Mouse (Mus musculus): Measurements from ENCODE around the gene Mtnr1a. TPM values are rescaled to one million over a fixed set of nuclear protein-coding genes. Genes with fewer than 3 reads are reported as not detected.
"Not testable (repeated sequence)": the region's sequence is repeated elsewhere in the genome, so short reads cannot be mapped to it uniquely, and the experiment has no call there.

Gene Mtnr1a
- not detected in 2 replicates for total RNA-seq (2017)

- ATAC-seq (replicated peaks; ENCODE audit: low read depth, poor library complexity, severe bottlenecking): peak; percentile 93
Observed at GRCm38 (mm10) chr8:45068759-45069386, at the start of gene Mtnr1a. TSS of gene Mtnr1a (plus strand) at chr8:45069137.

DNA sequence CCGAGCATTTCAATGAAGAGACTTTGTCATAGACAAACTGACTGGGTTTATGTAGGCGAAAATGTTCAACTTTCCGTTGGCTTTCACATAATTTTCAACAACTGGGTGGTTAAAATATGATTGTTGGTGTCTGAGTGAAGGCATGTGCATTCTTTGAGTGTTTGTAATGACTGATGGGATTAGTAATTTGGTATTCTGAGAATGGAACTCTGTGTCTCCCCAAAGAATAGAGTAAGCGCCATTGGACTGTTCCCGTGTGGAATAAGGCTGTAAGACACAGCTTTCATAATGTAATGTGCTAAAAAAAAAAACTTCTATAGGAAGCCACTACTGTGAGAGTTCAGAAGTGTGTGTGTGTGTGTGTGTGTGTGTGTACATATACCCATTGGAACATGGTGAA is 49.7 kb upstream of the Mtnr1a start:
- no peak for ATAC-seq (replicated peaks; ENCODE audit: low read depth, poor library complexity, severe bottlenecking)

GRCm38 (mm10) chr8:45021171-45021570 is 47.8 kb upstream of the Mtnr1a start:
- ATAC-seq (replicated peaks; ENCODE audit: low read depth, poor library complexity, severe bottlenecking): no peak

- ATAC-seq (replicated peaks; ENCODE audit: low read depth, poor library complexity, severe bottlenecking): no peak
Observed at GRCm38 (mm10) chr8:45021911-45022665, 46.8 kb upstream of the Mtnr1a start.

DNA sequence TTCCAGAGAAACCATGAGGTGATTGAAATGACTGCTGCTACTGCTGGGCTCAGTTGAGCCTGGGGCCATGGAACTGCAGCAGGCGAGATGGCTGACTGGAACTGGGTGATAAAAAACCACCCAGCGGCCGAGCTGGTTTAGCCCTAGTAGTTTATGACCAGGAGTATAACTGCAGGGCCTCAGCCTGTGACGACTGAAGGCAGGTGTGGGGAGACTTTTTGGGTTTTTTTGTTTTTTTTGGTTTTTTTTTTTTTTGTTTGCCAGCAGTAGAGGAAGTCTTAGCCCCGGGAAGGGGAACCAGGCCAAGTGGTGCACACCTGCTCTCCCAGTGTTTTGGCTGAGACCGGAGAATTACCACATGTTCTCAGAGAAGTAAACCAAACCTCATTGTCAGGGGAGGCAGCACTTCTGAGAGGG is 40.8 kb upstream of the Mtnr1a start:
- no peak for ATAC-seq (replicated peaks; ENCODE audit: low read depth, poor library complexity, severe bottlenecking)

GRCm38 (mm10) chr8:45038350-45038749 is 30.6 kb upstream of the Mtnr1a start:
- no peak for ATAC-seq (replicated peaks; ENCODE audit: low read depth, poor library complexity, severe bottlenecking)

GRCm38 (mm10) chr8:45044160-45044559 is 24.8 kb upstream of the Mtnr1a start:
- ATAC-seq (replicated peaks; ENCODE audit: low read depth, poor library complexity, severe bottlenecking): no peak

GRCm38 (mm10) chr8:45050451-45050850 is 18.5 kb upstream of the Mtnr1a start:
- ATAC-seq (replicated peaks; ENCODE audit: low read depth, poor library complexity, severe bottlenecking): no peak

DNA sequence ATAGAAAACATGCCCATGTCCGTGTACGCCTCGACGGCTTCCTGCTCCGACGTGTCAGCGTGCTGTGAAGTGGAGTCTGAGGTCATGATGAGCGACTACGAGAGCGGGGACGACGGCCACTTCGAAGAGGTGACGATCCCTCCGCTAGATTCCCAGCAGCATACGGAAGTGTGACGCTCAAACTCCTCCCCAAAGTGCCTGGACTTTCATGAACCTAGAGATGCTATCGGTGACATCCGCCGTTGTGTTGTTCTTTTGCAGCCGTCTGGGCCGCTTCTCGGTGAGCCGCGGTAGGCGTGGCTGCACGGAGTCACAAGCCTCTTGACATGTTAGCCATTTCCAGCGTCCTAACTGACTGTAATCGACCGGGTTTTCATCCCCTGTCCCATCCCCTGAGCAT is 17.7 kb upstream of the Mtnr1a start:
- no peak for ATAC-seq (replicated peaks; ENCODE audit: low read depth, poor library complexity, severe bottlenecking)

DNA sequence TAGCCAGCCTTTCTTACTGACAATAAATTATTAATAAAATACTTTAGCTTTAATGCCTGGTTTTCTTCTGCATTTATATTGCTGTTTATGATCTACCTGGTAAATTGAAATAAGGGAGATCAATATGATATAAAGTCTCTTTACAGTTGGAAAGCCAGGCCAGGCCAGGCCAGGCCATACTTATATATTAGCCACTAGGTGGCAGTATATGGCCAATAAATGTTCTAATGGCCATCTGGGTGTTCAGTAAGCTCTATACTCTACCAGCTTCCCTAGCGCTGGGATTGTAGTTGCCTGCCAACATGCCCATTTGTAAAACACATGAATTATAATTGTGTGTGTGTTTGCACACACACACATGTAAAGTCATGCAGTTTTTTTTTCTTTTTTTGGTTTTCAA is 16.7 kb upstream of the Mtnr1a start:
- ATAC-seq (replicated peaks; ENCODE audit: low read depth, poor library complexity, severe bottlenecking): 0 out of 2 replicates have a peak, but pooled peaks have one; percentile 58

GRCm38 (mm10) chr8:45052618-45053017 is 16.3 kb upstream of the Mtnr1a start:
- no peak for ATAC-seq (replicated peaks; ENCODE audit: low read depth, poor library complexity, severe bottlenecking)

GRCm38 (mm10) chr8:45055500-45055899 is 13.4 kb upstream of the Mtnr1a start:
- no peak for ATAC-seq (replicated peaks; ENCODE audit: low read depth, poor library complexity, severe bottlenecking)

GRCm38 (mm10) chr8:45056810-45057209 is 12.1 kb upstream of the Mtnr1a start:
- ATAC-seq (replicated peaks; ENCODE audit: low read depth, poor library complexity, severe bottlenecking): no peak

GRCm38 (mm10) chr8:45060083-45060482 is 8.9 kb upstream of the Mtnr1a start:
- ATAC-seq (replicated peaks; ENCODE audit: low read depth, poor library complexity, severe bottlenecking): no peak

DNA sequence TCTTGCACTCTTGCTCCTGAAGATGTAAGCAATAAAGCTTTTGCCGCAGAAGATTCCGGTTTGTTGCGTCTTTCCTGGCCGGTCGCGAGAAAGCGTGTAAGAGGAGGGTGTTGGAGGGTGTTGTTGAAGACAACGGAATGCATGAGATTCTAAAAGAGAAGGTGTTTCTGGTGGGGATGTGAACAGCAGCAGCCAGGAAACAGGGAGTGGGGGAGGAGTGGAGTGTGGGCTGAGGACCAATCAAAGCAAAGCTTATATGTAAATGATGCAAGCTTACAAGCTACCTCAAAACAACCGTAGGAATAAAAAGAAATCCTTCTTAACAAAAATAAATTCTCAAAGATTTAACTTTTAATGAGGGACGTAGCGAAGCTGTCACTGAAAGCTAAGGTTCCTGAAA is 6.6 kb upstream of the Mtnr1a start:
- no peak for ATAC-seq (replicated peaks; ENCODE audit: low read depth, poor library complexity, severe bottlenecking)

DNA sequence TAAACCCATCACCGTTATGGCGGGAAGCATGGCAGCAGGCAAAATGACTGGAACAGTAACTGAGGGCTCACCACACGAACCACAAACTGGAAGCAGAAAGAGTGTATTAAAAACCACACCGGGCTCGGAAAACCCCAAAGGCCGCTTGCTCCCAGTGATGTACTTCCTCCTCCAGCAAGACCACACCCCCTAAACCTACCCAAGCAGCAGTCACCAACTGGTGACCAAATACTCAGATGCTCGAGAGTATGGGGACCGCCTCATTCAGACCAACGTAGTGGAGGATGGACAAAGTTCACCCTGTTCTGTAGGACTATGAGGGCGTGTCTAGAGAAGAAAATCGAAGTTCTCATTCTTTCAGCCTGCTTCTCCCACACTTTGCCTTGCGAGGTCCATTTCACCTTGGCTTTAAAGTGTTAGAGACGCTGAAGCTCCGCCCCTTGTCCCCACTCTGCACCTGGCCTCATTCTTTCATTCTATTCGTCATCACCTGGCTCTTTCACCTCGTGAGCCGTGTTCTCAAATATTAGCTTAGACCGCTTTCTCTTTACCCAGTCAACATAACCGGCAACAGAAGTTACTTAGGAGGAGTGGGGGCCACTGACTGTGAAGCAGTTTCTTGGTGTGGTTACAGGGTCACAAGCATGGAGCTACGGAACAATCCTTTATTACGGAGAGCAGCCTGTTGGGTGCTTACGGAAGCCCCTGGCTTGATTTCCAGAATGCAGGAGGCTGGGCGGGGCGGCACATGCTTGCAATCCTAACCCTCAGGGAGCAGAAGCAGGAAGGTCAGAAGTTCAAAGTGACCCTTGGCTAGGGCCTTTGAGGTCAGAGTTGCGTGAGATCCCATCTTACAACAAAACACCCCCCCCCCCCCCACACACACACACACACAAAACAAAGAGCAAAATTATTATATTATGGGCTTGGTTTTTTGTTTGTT is 5.7 kb upstream of the Mtnr1a start:
- ATAC-seq (replicated peaks; ENCODE audit: low read depth, poor library complexity, severe bottlenecking): peak; percentile 87

- ATAC-seq (replicated peaks; ENCODE audit: low read depth, poor library complexity, severe bottlenecking): no peak
Observed at GRCm38 (mm10) chr8:45064197-45064869, 4.6 kb upstream of the Mtnr1a start.

DNA sequence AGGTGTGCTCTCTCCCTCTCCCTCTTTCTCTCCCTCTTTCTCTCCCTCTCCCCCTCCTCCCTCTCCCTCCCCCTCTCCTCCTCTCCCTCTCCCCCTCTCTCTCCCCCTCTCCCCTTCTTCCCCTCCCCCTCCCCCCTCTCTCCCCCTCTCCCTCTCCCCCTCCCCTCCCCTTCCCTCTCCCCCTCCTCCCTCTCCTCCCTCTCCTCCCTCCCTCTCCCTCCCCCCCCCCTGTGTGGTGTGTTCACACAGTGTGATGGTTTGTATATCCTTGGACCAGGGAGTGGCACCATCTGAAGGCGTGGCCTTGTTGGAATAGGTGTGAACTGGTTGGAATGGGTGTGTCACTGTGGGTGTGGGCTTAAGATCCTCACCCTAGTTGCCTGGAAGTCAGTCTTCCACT is 3.5 kb upstream of the Mtnr1a start:
- ATAC-seq (replicated peaks; ENCODE audit: low read depth, poor library complexity, severe bottlenecking): not testable (repeated sequence)

GRCm38 (mm10) chr8:45070949-45071348 is 2.0 kb downstream of the Mtnr1a start:
- no peak for ATAC-seq (replicated peaks; ENCODE audit: low read depth, poor library complexity, severe bottlenecking)

GRCm38 (mm10) chr8:45080850-45081249 is 11.9 kb downstream of the Mtnr1a start:
- no peak for ATAC-seq (replicated peaks; ENCODE audit: low read depth, poor library complexity, severe bottlenecking)
